Mouse (Mus musculus) lung, adult 2 months (tissue): ENCODE measurements around the gene Scn8a. TPM values are rescaled to one million over a fixed set of nuclear protein-coding genes. Genes with fewer than 3 reads are reported as not detected.

Experiments
- DNase-seq: peaks from one replicate; pipeline ENCODE4 v3.0.0; 2022
- H3K4me1 ChIP-seq: fragments of 200-500 bp; 2 replicates; pipeline ENCODE4 v1.6.1; 2011; ENCODE audit warnings: low read length; ENCODE audit not compliant: control insufficient read depth, insufficient read depth
- H3K4me3 ChIP-seq: fragments of 200-500 bp; replicated peaks from 2 replicates; pipeline ENCODE3; 2011; ENCODE audit warnings: low read depth, mild to moderate bottlenecking, control low read depth, low read length; ENCODE audit errors: extremely low read depth
- CTCF ChIP-seq: fragments of 200-500 bp; IDR thresholded peaks from 2 replicates; pipeline ENCODE4 v1.5.1; 2011; ENCODE audit warnings: mild to moderate bottlenecking, low read length, control low read depth; ENCODE audit not compliant: insufficient read depth
- POLR2A ChIP-seq: fragments of 200-500 bp; IDR thresholded peaks from 2 replicates; pipeline ENCODE4 v1.6.1; 2011; ENCODE audit warnings: low read depth, mild to moderate bottlenecking, control low read depth, low read length, borderline replicate concordance; ENCODE audit errors: extremely low read depth
- WGBS: fragments of 180-500 bp; shearing (Covaris S2); methylation state at CpG from one replicate; pipeline ENCODE4 v1.1.7; 2018; 5-methylcytosine and 5-hydroxymethylcytosine counted together
- polyA plus RNA-seq: library from polyadenylated mRNA; depleted of rRNA; stranded (reverse); fragments of >200 nt; gene quantifications from 2 replicates; pipeline ENCODE4 v1.2.3, GENCODE M21; 2012

The Scn8a gene
- polyA plus RNA-seq, 1 experiment, result 0.27 TPM

GRCm38 (mm10) chr15:100908817-100909216, 39.2 kb downstream of the Scn8a start:
- DNase-seq, result no peak
- TF ChIP-seq CTCF, result no peak
- no peak for TF ChIP-seq POLR2A
- H3K4me1 ChIP-seq, result no peaks in the 10 kb centered on the region; the same call in 1 of the 2 replicates
- H3K4me3 ChIP-seq, result no peak overlapping the region
- 64% methylated on average over 3 of the region's 3 CpGs for WGBS

GRCm38 (mm10) chr15:100909734-100910163, 40.1 kb downstream of the Scn8a start:
- no peaks in the 10 kb centered on the region; the same call in 1 of the 2 replicates for H3K4me1 ChIP-seq
- TF ChIP-seq CTCF (no peak), POLR2A (no peak)
- DNase-seq, result no peak
- H3K4me3 ChIP-seq, result no peak overlapping the region
- 67% methylated on average over 3 of the region's 3 CpGs for WGBS

DNA sequence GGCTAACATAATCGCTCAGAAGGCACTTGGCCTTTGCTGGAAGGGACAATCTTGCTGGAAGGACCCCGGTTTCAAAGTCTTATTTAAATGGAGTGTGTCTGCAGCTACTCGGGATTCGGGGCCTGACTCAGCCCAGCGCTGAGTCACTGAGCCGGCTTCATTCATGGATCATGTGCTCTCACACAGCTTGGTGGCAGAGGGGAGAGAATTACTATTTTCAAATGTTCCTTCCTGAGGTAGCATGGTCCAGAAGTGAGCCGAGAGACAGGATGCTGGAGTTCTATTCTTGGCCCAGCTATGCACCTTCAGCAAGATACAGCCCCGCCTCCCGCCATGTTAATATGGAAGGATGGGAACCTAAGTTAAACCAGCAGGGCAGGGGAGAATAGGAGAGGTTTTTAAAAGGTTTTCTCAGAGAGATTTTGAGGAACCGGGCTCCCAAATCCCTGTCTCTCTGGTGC, 40.8 kb downstream of the Scn8a start:
- Histone ChIP-seq H3K4me3 (no peak overlapping the region), H3K4me1 (no peaks in the 10 kb centered on the region; the same call in 1 of the 2 replicates)
- no peak for TF ChIP-seq POLR2A
- TF ChIP-seq CTCF, result no peak
- no peak for DNase-seq
- WGBS, result 61% methylated on average over 10 of the region's 10 CpGs

GRCm38 (mm10) chr15:100912676-100913266, 43.1 kb downstream of the Scn8a start:
- 81% methylated on average over 3 of the region's 3 CpGs for WGBS
- TF ChIP-seq CTCF (no peak), POLR2A (no peak)
- no peak for DNase-seq
- no peak overlapping the region for H3K4me3 ChIP-seq
- no peaks in the 10 kb centered on the region for H3K4me1 ChIP-seq

DNA sequence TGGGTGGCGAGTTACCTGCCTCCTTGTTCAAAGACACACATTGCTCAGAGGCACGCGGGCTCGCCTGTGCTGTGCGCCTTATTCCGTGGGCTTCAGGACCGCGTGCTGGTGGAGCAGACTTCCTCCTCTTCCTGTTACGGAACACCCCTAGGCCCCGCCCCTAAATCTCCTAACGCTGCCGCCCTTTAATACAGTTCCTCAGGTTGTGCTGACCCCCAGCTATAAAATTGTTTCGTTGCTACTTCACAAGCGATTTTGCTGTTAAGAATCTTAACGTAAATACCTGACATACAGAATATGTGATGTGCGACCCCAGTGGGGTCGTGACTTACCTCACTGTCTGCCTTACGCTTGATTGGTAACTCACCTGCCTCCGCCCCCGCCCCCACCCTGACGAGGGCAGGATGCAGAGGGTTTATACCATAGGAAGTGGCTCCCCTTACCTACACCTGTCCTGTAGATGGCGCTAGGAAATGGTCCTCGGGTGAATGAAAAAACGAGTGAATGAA, 45.1 kb downstream of the Scn8a start:
- 2% methylated on average over 24 of the region's 24 CpGs for WGBS
- peak; percentile 5 for DNase-seq
- no peaks in the 10 kb centered on the region for H3K4me1 ChIP-seq
- no peak overlapping the region for H3K4me3 ChIP-seq
- TF ChIP-seq CTCF (no peak), POLR2A (no peak)

GRCm38 (mm10) chr15:100918046-100918445, 48.4 kb downstream of the Scn8a start:
- WGBS, result 44% methylated on average over 4 of the region's 4 CpGs
- Histone ChIP-seq H3K4me3 (no peak overlapping the region), H3K4me1 (no peaks in the 10 kb centered on the region)
- no peak for DNase-seq
- no peak for TF ChIP-seq CTCF
- no peak for TF ChIP-seq POLR2A

- TF ChIP-seq POLR2A, result no peak
- no peak for TF ChIP-seq CTCF
- no peak for DNase-seq
- no peak overlapping the region for H3K4me3 ChIP-seq
- no peaks in the 10 kb centered on the region for H3K4me1 ChIP-seq
- 88% methylated on average over 11 of the region's 11 CpGs for WGBS
These were observed 52.6 kb downstream of the Scn8a start for GRCm38 (mm10) chr15:100922210-100922609.

DNA sequence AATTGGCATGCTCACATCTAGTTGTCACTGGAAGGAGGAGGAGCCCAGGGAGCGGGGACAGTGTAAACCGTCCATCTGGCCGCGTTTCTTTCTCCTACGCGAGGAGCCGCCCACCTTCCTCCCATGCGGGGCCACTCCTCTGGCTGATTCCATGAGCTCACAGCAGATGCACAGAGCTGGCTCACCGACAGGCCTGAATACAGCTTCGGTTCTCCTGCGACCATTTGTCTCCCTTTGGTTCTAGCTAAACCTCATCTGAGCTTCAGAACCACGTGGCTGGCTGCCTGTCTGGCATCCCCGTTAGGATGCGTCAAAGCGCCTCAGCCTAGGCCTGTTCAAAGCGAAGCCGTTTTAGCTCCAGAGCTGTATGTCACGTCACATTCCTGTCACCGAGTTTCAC, 53.8 kb downstream of the Scn8a start:
- TF ChIP-seq POLR2A, result no peak
- TF ChIP-seq CTCF, result no peak
- DNase-seq, result no peak
- no peaks in the 10 kb centered on the region for H3K4me1 ChIP-seq
- 23% methylated on average over 19 of the region's 19 CpGs for WGBS
- no peak overlapping the region for H3K4me3 ChIP-seq

- TF ChIP-seq POLR2A (no peak), CTCF (no peak)
These were observed 55.3 kb downstream of the Scn8a start for GRCm38 (mm10) chr15:100924941-100925340.

GRCm38 (mm10) chr15:100930477-100930876, 60.8 kb downstream of the Scn8a start:
- Histone ChIP-seq H3K4me3 (no peak overlapping the region), H3K4me1 (no peaks in the 10 kb centered on the region)
- no peak for DNase-seq
- 34% methylated on average over 3 of the region's 3 CpGs for WGBS
- TF ChIP-seq CTCF, result no peak
- no peak for TF ChIP-seq POLR2A

More at GRCm38 (mm10) chr15:100924941-100925340, 55.3 kb downstream of the Scn8a start:
- Histone ChIP-seq H3K4me1 (no peaks in the 10 kb centered on the region), H3K4me3 (no peak overlapping the region)
- DNase-seq, result no peak
- WGBS, result 79% methylated on average over 10 of the region's 10 CpGs

DNA sequence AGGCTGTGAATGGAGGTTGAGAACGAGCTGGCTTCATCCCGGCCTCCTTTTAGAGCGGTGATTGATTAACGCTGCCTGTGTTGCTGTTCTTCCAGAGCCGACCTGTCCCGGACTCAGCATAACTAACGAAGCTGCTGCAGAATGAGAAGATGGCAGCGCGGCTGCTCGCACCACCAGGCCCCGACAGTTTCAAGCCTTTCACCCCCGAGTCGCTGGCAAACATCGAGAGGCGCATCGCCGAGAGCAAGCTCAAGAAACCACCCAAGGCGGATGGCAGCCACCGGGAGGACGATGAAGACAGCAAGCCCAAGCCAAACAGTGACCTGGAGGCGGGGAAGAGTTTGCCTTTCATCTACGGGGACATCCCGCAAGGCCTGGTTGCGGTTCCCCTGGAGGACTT, 66.5 kb downstream of the Scn8a start:
- no peak for TF ChIP-seq CTCF
- WGBS, result 66% methylated on average over 24 of the region's 24 CpGs
- Histone ChIP-seq H3K4me1 (no peaks in the 10 kb centered on the region), H3K4me3 (no peak overlapping the region)
- no peak for DNase-seq
